Mouse (Mus musculus) monocyte, adult 59 days (primary cell): ENCODE data around the gene Serinc3. TPM values are rescaled to one million over a fixed set of nuclear protein-coding genes. Genes with fewer than 3 reads are reported as not detected.

ENCODE experiments used
- total RNA-seq, 2 experiments: library from RNA; stranded (reverse); gene quantifications; one replicate each; pipeline ENCODE4 v1.2.4; 2023

Serinc3 gene
- total RNA-seq, result 100 to 1,000 TPM; 685 to 714 TPM

GRCm38 (mm10) chr2:163644575-163645385, at the start of gene Serinc3:
TSS of gene Serinc3 (minus strand) at chr2:163645131.

GRCm38 (mm10) chr2:163657975-163658886, 13.3 kb upstream of the Serinc3 start, which contains the start of gene Pkig:
TSS of gene Pkig (plus strand) at chr2:163658386.

DNA sequence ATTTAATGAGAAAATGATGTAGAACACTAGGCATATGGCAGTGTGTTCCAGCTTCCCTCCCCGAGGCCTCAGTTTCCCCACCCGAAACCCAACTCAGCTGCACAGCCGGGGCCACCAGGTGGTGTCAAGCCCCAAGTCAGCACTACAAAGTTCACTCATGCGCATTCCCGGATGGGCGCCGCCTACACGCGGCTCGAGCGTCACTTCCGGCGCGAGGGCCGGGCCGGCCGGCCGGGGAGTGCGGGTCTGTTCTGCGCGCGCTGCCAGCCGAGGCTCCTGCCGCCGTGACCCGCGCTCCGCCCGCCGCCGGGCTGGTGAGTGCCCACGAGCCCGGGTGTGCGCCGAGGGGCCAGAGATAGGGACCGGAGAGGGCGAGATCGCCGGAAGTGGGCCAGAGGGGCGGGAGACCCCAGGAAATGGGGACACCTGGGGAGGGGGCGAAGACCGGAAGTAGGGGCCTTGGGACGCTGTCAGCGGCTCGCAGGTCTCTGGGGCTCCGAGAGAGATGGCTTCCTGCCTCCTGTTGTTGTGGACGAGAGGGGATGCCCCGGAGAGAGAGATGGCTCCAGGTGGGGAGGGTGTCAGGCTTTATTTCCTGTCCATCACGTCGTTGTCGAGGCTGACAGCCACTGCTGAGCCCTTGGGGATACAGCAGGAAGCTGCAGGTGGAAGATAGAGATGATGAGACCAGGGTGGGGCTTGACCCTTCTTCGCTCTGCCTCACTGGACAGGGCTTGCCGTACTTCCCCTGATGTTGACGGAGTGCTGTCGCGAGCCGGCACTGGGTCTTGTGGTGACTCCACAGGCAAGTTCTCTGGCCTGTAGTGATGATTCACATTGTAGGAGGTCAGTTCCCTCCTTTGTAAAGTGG, 42.6 kb downstream of the Serinc3 start, which contains the start of gene Ttpal:
Gene Ttpal (plus strand): TSS at position 214 of the 871 bp plus-strand sequence.

Other genes starting within 250 kb of the Serinc3 start
- gene Jph2, start 247.1 kb downstream of the Serinc3 start, total RNA-seq, result not detected
- 100 to 1,000 TPM in 1 of 2 experiments, 10 to 100 TPM in 1; 97.8 to 120 TPM for gene Oser1, start 220.4 kb downstream of the Serinc3 start, total RNA-seq
- gene Gdap1l1, start 206.7 kb downstream of the Serinc3 start, total RNA-seq, result not detected
- gene Fitm2, start 172.5 kb downstream of the Serinc3 start, total RNA-seq, result 1 to 10 TPM; 1.5 to 1.9 TPM
- gene R3hdml, start 152.8 kb downstream of the Serinc3 start, total RNA-seq, result not detected
- not detected for gene Hnf4a, start 138.3 kb downstream of the Serinc3 start, total RNA-seq
- 10 to 100 TPM; 38.7 to 44.4 TPM for gene Ttpal, start 42.8 kb downstream of the Serinc3 start, total RNA-seq
- gene Pkig, start 13.3 kb upstream of the Serinc3 start, total RNA-seq, result 10 to 100 TPM; 36.0 to 45.9 TPM
- gene Ada, start 105.1 kb upstream of the Serinc3 start, total RNA-seq, result 1 to 10 TPM; 5.5 to 5.6 TPM
- gene Ccn5, start 175.7 kb upstream of the Serinc3 start, total RNA-seq, result under 1 TPM in 1 of 2 experiments, not detected in 1; 0.37 TPM
- not detected for gene Kcnk15, start 208.5 kb upstream of the Serinc3 start, total RNA-seq